Mouse (Mus musculus): ENCODE measurements around the gene Tmem135. TPM values are rescaled to one million over a fixed set of nuclear protein-coding genes. Genes with fewer than 3 reads are reported as not detected.

Tmem135 gene
- total and polyA plus RNA-seq, 3 experiments: 18.0 to 31.0 (median 30.0) TPM

DNA sequence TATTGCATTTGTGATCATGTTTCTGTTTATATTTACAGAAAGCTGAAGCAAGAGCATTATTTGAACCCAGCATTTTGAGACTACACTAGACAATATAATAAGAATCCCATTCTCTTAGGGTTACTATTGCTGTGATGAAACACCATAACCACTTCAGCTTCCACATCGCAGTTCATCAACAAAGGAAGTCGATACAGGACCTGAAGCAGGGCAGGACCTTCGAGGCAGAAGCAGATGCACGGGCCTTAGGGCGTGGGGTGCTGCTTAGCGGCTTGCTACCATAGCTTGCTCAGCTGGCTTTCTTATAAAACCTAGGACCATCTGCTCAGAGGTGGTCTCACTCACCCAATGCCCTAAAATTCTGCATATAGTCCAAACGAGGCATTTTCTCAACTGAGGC lies 188.3 kb downstream of the Tmem135 start:
- Histone ChIP-seq H3K27me3 (replicated peaks) (no peaks in the 10 kb centered on the region), H3K27ac (ENCODE audit: insufficient read depth, low read depth) (peak overlapping the region; percentile 71), H3K36me3 (replicated peaks in 1 of 2; ENCODE audit: control insufficient read depth in 1 of 2, insufficient read depth in 1 of 2, low read length in 1 of 2) (peaks cover 0 to 2% of the 10 kb centered on the region in 2 experiments), H3K4me1 (ENCODE audit: control insufficient read depth in 1 of 2, insufficient read depth in 2 of 2) (peaks cover 3 to 54% of the 10 kb centered on the region in 2 experiments; a peak in 3 of 4 replicates), H3K4me2 (ENCODE audit: insufficient read depth, low read depth, poor library complexity, severe bottlenecking) (peak overlapping the region; percentile 96), H3K4me3 (replicated peaks in 1 of 3; ENCODE audit: low read depth in 2 of 3, low read length in 2 of 3, poor library complexity in 1 of 3) (peak overlapping the region; percentile 5 to 14 (median 12)), H3K9me3 (replicated peaks; ENCODE audit: low read length) (no peaks in the 10 kb centered on the region), H3K79me2 (replicated peaks; ENCODE audit: control insufficient read depth, extremely low read depth, insufficient read depth, poor library complexity, severe bottlenecking) (no peaks in the 10 kb centered on the region), H3K9ac (ENCODE audit: insufficient read depth, low read depth) (peak overlapping the region; percentile 34; the same call in 1 of the 2 replicates)
- in situ Hi-C loops (cut with MboI; ENCODE audit: low pct_ligation_motif_present, low pct_unique_long_range_greater_than_20kb, low sequenced_read_pairs) (no loop called here), dilution Hi-C loops (cut with MboI; ENCODE audit: extremely low pct_ligation_motif_present, extremely low pct_unique_long_range_greater_than_20kb, low sequenced_read_pairs) (no loop called here)
- peak; percentile 29 for DNase-seq (ENCODE audit: extremely low read depth)
- TF ChIP-seq KAT2A (IDR thresholded peaks at IDR 0.05; ENCODE audit: insufficient replicate concordance, low read length) (no peak), TCF12 (IDR thresholded peaks at IDR 0.05; ENCODE audit: low read depth, low read length) (no peak), NRF1 (IDR thresholded peaks at IDR 0.05; ENCODE audit: low read depth, low read length) (no peak), TBP (conservative IDR thresholded peaks at IDR 0.05; ENCODE audit: low read depth, low read length) (peak; percentile 60; the same call in 1 of the 2 replicates), POLR2A (IDR thresholded peaks at IDR 0.05; ENCODE audit: low read depth, low read length) (0 out of 2 replicates have a peak, but pooled peaks have one; percentile 29), CHD1 (IDR thresholded peaks at IDR 0.05; ENCODE audit: low read depth, low read length) (no peak), PAX5 (IDR thresholded peaks at IDR 0.05; ENCODE audit: low read length) (no peak), ZC3H11A (IDR thresholded peaks at IDR 0.05; ENCODE audit: low read depth, low read length) (no peak), MXI1 (IDR thresholded peaks at IDR 0.05; ENCODE audit: low read depth, low read length) (no peak; the same call in 1 of the 2 replicates)

DNA sequence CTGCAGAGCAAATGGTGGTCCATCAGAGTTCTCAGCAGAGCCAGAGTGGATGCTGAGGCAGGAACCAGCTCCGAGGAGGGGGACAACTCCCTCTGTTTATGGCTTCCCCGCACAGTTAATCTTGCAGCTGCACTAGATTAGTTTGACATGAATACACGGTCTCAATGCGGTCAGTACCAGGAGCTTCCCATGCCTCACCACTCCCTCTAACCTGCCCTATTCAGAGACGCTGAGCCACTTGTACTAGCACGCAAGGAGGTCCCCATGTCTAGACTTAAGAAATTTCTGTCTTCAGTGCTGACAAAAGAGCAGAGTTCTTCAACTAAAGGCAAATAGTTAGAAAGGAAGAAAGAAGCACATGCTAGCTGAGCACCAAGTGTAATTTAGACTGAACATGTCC lies 193.5 kb downstream of the Tmem135 start:
- peaks cover 4 to 56% of the 10 kb centered on the region in 2 experiments; a peak in 3 of 4 replicates for H3K4me1 ChIP-seq (ENCODE audit: control insufficient read depth in 1 of 2, insufficient read depth in 2 of 2)
- dilution Hi-C loops (cut with MboI; ENCODE audit: extremely low pct_ligation_motif_present, extremely low pct_unique_long_range_greater_than_20kb, low sequenced_read_pairs) (no loop called here), in situ Hi-C loops (cut with MboI; ENCODE audit: low pct_ligation_motif_present, low pct_unique_long_range_greater_than_20kb, low sequenced_read_pairs) (no loop called here)
- H3K27ac ChIP-seq (ENCODE audit: insufficient read depth, low read depth): no peak overlapping the region
- H3K79me2 ChIP-seq (replicated peaks; ENCODE audit: control insufficient read depth, extremely low read depth, insufficient read depth, poor library complexity, severe bottlenecking): no peaks in the 10 kb centered on the region
- no peaks in the 10 kb centered on the region for H3K27me3 ChIP-seq (replicated peaks)
- peaks cover 0 to 10% of the 10 kb centered on the region in 2 experiments for H3K36me3 ChIP-seq (replicated peaks in 1 of 2; ENCODE audit: control insufficient read depth in 1 of 2, insufficient read depth in 1 of 2, low read length in 1 of 2)
- no peak overlapping the region for H3K4me3 ChIP-seq (replicated peaks in 1 of 3; ENCODE audit: low read depth in 2 of 3, low read length in 2 of 3, poor library complexity in 1 of 3)
- no peaks in the 10 kb centered on the region for H3K9me3 ChIP-seq (replicated peaks; ENCODE audit: low read length)
- no peak for DNase-seq (ENCODE audit: extremely low read depth)
- H3K4me2 ChIP-seq (ENCODE audit: insufficient read depth, low read depth, poor library complexity, severe bottlenecking): no peak overlapping the region
- no peak for TF ChIP-seq CHD2 (IDR thresholded peaks at IDR 0.05; ENCODE audit: low read length)
- TF ChIP-seq CTCF (conservative IDR thresholded peaks at IDR 0.05 in 1 of 2, IDR thresholded peaks at IDR 0.05 in 1 of 2; ENCODE audit: low read depth in 2 of 2, low read length in 2 of 2): no peak
- no peak for TF ChIP-seq RCOR1 (conservative IDR thresholded peaks at IDR 0.05; ENCODE audit: low read depth, low read length)
- no peak for TF ChIP-seq KAT2A (IDR thresholded peaks at IDR 0.05; ENCODE audit: insufficient replicate concordance, low read length)
- no peak for TF ChIP-seq ETS1 (conservative IDR thresholded peaks at IDR 0.05; ENCODE audit: low read depth, low read length)
- H3K9ac ChIP-seq (ENCODE audit: insufficient read depth, low read depth): no peak overlapping the region

DNA sequence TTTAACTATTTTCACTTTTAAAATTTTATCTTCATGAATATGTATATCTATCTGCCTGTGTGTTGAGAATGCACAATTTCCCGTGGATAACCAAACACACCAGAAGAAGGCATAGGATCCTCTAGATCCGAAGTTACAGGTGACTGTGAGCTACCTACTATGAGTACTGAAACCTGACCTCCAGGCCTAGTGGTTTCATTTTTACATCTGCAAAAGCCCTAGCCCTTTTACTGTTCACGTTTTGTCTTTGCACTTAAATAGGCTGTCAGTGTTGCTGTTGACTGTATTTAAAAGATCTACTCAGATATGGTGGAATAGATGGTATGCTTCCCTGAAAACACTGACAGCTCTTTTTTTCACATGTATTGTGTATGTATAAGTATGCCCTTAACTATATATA lies 197.9 kb downstream of the Tmem135 start:
- Histone ChIP-seq H3K9me3 (replicated peaks; ENCODE audit: low read length) (no peaks in the 10 kb centered on the region), H3K36me3 (replicated peaks in 1 of 2; ENCODE audit: control insufficient read depth in 1 of 2, insufficient read depth in 1 of 2, low read length in 1 of 2) (peaks cover 0 to 13% of the 10 kb centered on the region in 2 experiments), H3K4me1 (ENCODE audit: control insufficient read depth in 1 of 2, insufficient read depth in 2 of 2) (peaks cover 7 to 56% of the 10 kb centered on the region in 2 experiments; a peak in 3 of 4 replicates), H3K79me2 (replicated peaks; ENCODE audit: control insufficient read depth, extremely low read depth, insufficient read depth, poor library complexity, severe bottlenecking) (no peaks in the 10 kb centered on the region), H3K4me3 (replicated peaks in 1 of 3; ENCODE audit: low read depth in 2 of 3, low read length in 2 of 3, poor library complexity in 1 of 3) (no peak overlapping the region), H3K4me2 (ENCODE audit: insufficient read depth, low read depth, poor library complexity, severe bottlenecking) (no peak overlapping the region; the same call in 1 of the 2 replicates), H3K9ac (ENCODE audit: insufficient read depth, low read depth) (no peak overlapping the region), H3K27ac (ENCODE audit: insufficient read depth, low read depth) (no peak overlapping the region), H3K27me3 (replicated peaks) (no peaks in the 10 kb centered on the region)
- dilution Hi-C loops (cut with MboI; ENCODE audit: extremely low pct_ligation_motif_present, extremely low pct_unique_long_range_greater_than_20kb, low sequenced_read_pairs) (no loop called here), in situ Hi-C loops (cut with MboI; ENCODE audit: low pct_ligation_motif_present, low pct_unique_long_range_greater_than_20kb, low sequenced_read_pairs) (no loop called here)
- TF ChIP-seq CTCF (conservative IDR thresholded peaks at IDR 0.05 in 1 of 2, IDR thresholded peaks at IDR 0.05 in 1 of 2; ENCODE audit: low read depth in 2 of 2, low read length in 2 of 2) (peak in 1 of 2 experiments; percentile 0; a peak in 1 of 4 replicates), ZKSCAN1 (IDR thresholded peaks at IDR 0.05; ENCODE audit: borderline replicate concordance, low read depth, low read length) (peak; percentile 70), TCF12 (IDR thresholded peaks at IDR 0.05; ENCODE audit: low read depth, low read length) (no peak), EP300 (IDR thresholded peaks at IDR 0.05; ENCODE audit: low read length) (no peak), PAX5 (IDR thresholded peaks at IDR 0.05; ENCODE audit: low read length) (no peak), IRF4 (IDR thresholded peaks at IDR 0.05; ENCODE audit: low read depth, low read length) (peak; percentile 75), BHLHE40 (IDR thresholded peaks at IDR 0.05; ENCODE audit: low read depth, low read length) (peak; percentile 69), ZC3H11A (IDR thresholded peaks at IDR 0.05; ENCODE audit: low read depth, low read length) (no peak), JUN (IDR thresholded peaks at IDR 0.05; ENCODE audit: insufficient read depth, low read depth, low read length) (no peak), MXI1 (IDR thresholded peaks at IDR 0.05; ENCODE audit: low read depth, low read length) (no peak), SMC3 (IDR thresholded peaks at IDR 0.05; ENCODE audit: low read depth, low read length) (no peak), MAZ (IDR thresholded peaks at IDR 0.05; ENCODE audit: low read depth, low read length) (no peak)
- peak; percentile 21 for DNase-seq (ENCODE audit: extremely low read depth)

Data from CH12.LX (cell line).